Mouse (Mus musculus) spleen, adult 2 months (tissue): ENCODE data around the gene Nkd2. TPM values are rescaled to one million over a fixed set of nuclear protein-coding genes. Genes with fewer than 3 reads are reported as not detected.

Experiments used
- DNase-seq, 2 experiments: peaks; one replicate each; pipeline versions ENCODE4 v3.0.0 to v3.0.0-alpha.2; 2012 to 2021; ENCODE audit warnings: low spot score in 2 of 2, low read depth in 1 of 2
- H3K27ac ChIP-seq: fragments of 200-500 bp; 2 replicates; pipeline ENCODE4 v1.5.1; 2012; ENCODE audit warnings: low read length, inconsistent platforms; ENCODE audit not compliant: insufficient read depth
- H3K27me3 ChIP-seq: fragments of 200-500 bp; 2 replicates; pipeline ENCODE4 v1.6.1; 2012; ENCODE audit warnings: mild to moderate bottlenecking, moderate library complexity, low read length, inconsistent platforms; ENCODE audit not compliant: control insufficient read depth, insufficient read depth
- H3K36me3 ChIP-seq: fragments of 200-500 bp; 2 replicates; pipeline ENCODE4 v1.6.1; 2012; ENCODE audit warnings: mild to moderate bottlenecking, low read length, inconsistent platforms; ENCODE audit not compliant: control insufficient read depth, insufficient read depth
- H3K4me1 ChIP-seq: fragments of 200-500 bp; 2 replicates; pipeline ENCODE4 v1.6.1; 2011; ENCODE audit warnings: inconsistent platforms; ENCODE audit not compliant: control insufficient read depth, insufficient read depth, insufficient read length
- H3K4me3 ChIP-seq: fragments of 200-500 bp; 2 replicates; pipeline ENCODE4 v1.5.1; 2011; ENCODE audit warnings: mild to moderate bottlenecking, inconsistent platforms; ENCODE audit not compliant: insufficient read depth, insufficient read length; ENCODE audit errors: extremely low read depth
- CTCF ChIP-seq: fragments of 200-500 bp; IDR thresholded peaks from 2 replicates; pipeline ENCODE4 v1.5.1; 2011; ENCODE audit warnings: mild to moderate bottlenecking, inconsistent platforms; ENCODE audit not compliant: insufficient read depth, insufficient read length, insufficient replicate concordance; ENCODE audit errors: extremely low read depth
- POLR2A ChIP-seq: fragments of 200-500 bp; IDR thresholded peaks from 2 replicates; pipeline ENCODE4 v1.6.1; 2011; ENCODE audit warnings: low read depth, low read length, inconsistent platforms
- WGBS: fragments of 180-500 bp; shearing (Covaris S2); methylation state at CpG from one replicate; pipeline ENCODE4 v1.1.7; 2018; 5-methylcytosine and 5-hydroxymethylcytosine counted together
- polyA plus RNA-seq: library from polyadenylated mRNA; depleted of rRNA; stranded (reverse); fragments of >200 nt; gene quantifications from 2 replicates; pipeline ENCODE4 v1.2.3, GENCODE M21; 2012; rRNA removed

Gene Nkd2
- 2.2 and 3.7 TPM in 2 replicates for polyA plus RNA-seq

- Histone ChIP-seq H3K27me3 (peaks cover 6% of the 10 kb centered on the region; the same call in 1 of the 2 replicates), H3K4me1 (peaks cover 7% of the 10 kb centered on the region; the same call in 1 of the 2 replicates), H3K4me3 (peak within 1 kb of the TSS; percentile 54; the same call in 1 of the 2 replicates), H3K27ac (no peak within 1 kb of the TSS), H3K36me3 (no peaks in the 10 kb centered on the region)
- DNase-seq = peak in 1 of 2 experiments; percentile 57
- WGBS = under 1% methylated on average over 38 of the region's 38 CpGs
- TF ChIP-seq CTCF (peak; percentile 36; the same call in 1 of the 2 replicates), POLR2A (no peak)
These were observed at the start of gene Nkd2 for GRCm38 (mm10) chr13:73847465-73847836. TSS of gene Nkd2 (minus strand) at chr13:73847631.

GRCm38 (mm10) chr13:73892493-73893178 is 45.2 kb upstream of the Nkd2 start:
- DNase-seq = no peak
- Histone ChIP-seq H3K4me1 (no peaks in the 10 kb centered on the region), H3K36me3 (no peaks in the 10 kb centered on the region), H3K4me3 (no peak overlapping the region), H3K27me3 (no peaks in the 10 kb centered on the region), H3K27ac (no peak overlapping the region)
- 60% methylated on average over 6 of the region's 6 CpGs for WGBS
- TF ChIP-seq CTCF (no peak), POLR2A (no peak)

- no peak for DNase-seq
- Histone ChIP-seq H3K4me1 (no peaks in the 10 kb centered on the region), H3K27me3 (no peaks in the 10 kb centered on the region), H3K27ac (no peak overlapping the region), H3K4me3 (no peak overlapping the region), H3K36me3 (no peaks in the 10 kb centered on the region)
- TF ChIP-seq POLR2A (no peak), CTCF (no peak)
- WGBS = 85% methylated on average over 4 of the region's 4 CpGs
These were observed 40.0 kb upstream of the Nkd2 start for GRCm38 (mm10) chr13:73887415-73887874.

GRCm38 (mm10) chr13:73886601-73887000 is 39.2 kb upstream of the Nkd2 start:
- TF ChIP-seq CTCF (no peak), POLR2A (no peak)
- no peak overlapping the region for H3K4me3 ChIP-seq
- DNase-seq = no peak
- WGBS = 84% methylated on average over 5 of the region's 5 CpGs
- H3K4me1 ChIP-seq = no peaks in the 10 kb centered on the region
- no peak overlapping the region for H3K27ac ChIP-seq
- H3K36me3 ChIP-seq = no peaks in the 10 kb centered on the region
- no peaks in the 10 kb centered on the region for H3K27me3 ChIP-seq

- 73% methylated on average over 4 of the region's 4 CpGs for WGBS
- no peak overlapping the region for H3K4me3 ChIP-seq
- no peak overlapping the region for H3K27ac ChIP-seq
- no peaks in the 10 kb centered on the region for H3K36me3 ChIP-seq
- H3K27me3 ChIP-seq = no peaks in the 10 kb centered on the region
- H3K4me1 ChIP-seq = no peaks in the 10 kb centered on the region
- TF ChIP-seq POLR2A = no peak
- TF ChIP-seq CTCF = no peak
- no peak for DNase-seq
These were observed 38.6 kb upstream of the Nkd2 start for GRCm38 (mm10) chr13:73886066-73886465.

- 77% methylated on average over 4 of the region's 4 CpGs for WGBS
- DNase-seq = no peak
- Histone ChIP-seq H3K4me1 (no peaks in the 10 kb centered on the region), H3K27me3 (no peaks in the 10 kb centered on the region), H3K27ac (no peak overlapping the region), H3K4me3 (no peak overlapping the region), H3K36me3 (no peaks in the 10 kb centered on the region)
- TF ChIP-seq POLR2A = no peak
- TF ChIP-seq CTCF = no peak
These were observed 38.2 kb upstream of the Nkd2 start for GRCm38 (mm10) chr13:73885656-73886055.

GRCm38 (mm10) chr13:73881347-73881746 is 33.9 kb upstream of the Nkd2 start:
- TF ChIP-seq CTCF = no peak
- TF ChIP-seq POLR2A = no peak
- Histone ChIP-seq H3K4me1 (no peaks in the 10 kb centered on the region), H3K27ac (no peak overlapping the region), H3K36me3 (no peaks in the 10 kb centered on the region), H3K4me3 (no peak overlapping the region), H3K27me3 (no peaks in the 10 kb centered on the region)
- DNase-seq = no peak
- WGBS = 80% methylated on average over 8 of the region's 8 CpGs
